Mouse (Mus musculus): Measurements from ENCODE around the gene Nudt17.

GRCm38 (mm10) chr3:96737013-96737740 lies 28.8 kb upstream of the Nudt17 start:
- TF ChIP-seq CHD1 (IDR thresholded peaks at IDR 0.05; ENCODE audit: low read depth, low read length) (no peak), USF1 (IDR thresholded peaks at IDR 0.05; ENCODE audit: low read depth, low read length) (no peak), NRF1 (IDR thresholded peaks at IDR 0.05; ENCODE audit: low read depth, low read length) (no peak), CHD2 (IDR thresholded peaks at IDR 0.05; ENCODE audit: low read length) (no peak), POLR2A (IDR thresholded peaks at IDR 0.05; ENCODE audit: low read depth, low read length) (no peak), CTCF (conservative IDR thresholded peaks at IDR 0.05 in 1 of 2, IDR thresholded peaks at IDR 0.05 in 1 of 2; ENCODE audit: low read depth in 2 of 2, low read length in 2 of 2) (no peak), ZC3H11A (IDR thresholded peaks at IDR 0.05; ENCODE audit: low read depth, low read length) (no peak), RCOR1 (conservative IDR thresholded peaks at IDR 0.05; ENCODE audit: low read depth, low read length) (no peak)

Data from CH12.LX (cell line).